Mouse (Mus musculus) CD8-positive naive resting alpha-beta T cell, adult 2 months (primary cell): ENCODE data around the gene Rbfox1.

Experiments used
- DNase-seq, 2 experiments: peaks; one replicate each; pipeline ENCODE4 v3.0.0; 2022; ENCODE audit warnings: low read depth in 2 of 2, low spot score in 2 of 2

Gene Rbfox1

GRCm38 (mm10) chr16:7132434-7132833 is 1247.3 kb downstream of the Rbfox1 start:
- DNase-seq = no peak

GRCm38 (mm10) chr16:7136971-7137370 is 1251.8 kb downstream of the Rbfox1 start:
- DNase-seq = no peak

- no peak for DNase-seq
Measured at GRCm38 (mm10) chr16:7139480-7139879, 1254.3 kb downstream of the Rbfox1 start.

DNA sequence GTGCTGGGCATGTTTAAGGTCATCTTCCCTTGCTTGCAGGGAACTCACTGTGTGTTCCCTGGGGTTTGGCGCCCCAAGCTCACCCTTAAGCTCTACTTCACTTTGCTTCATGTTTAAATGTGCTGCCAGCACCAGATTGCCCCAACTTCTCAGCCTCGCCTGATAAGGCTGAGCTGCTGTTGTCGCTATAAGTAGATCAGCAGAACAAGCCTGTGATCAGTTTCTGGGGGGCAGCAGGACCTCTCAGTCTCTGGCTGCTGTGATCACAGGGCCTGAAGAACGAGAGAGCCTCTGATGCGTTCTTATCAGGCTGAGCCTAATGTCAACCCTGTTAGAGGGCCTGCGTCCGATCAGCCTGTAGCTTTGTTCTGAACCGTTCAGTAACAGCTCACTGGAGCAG is 1255.8 kb downstream of the Rbfox1 start:
- no peak for DNase-seq

DNA sequence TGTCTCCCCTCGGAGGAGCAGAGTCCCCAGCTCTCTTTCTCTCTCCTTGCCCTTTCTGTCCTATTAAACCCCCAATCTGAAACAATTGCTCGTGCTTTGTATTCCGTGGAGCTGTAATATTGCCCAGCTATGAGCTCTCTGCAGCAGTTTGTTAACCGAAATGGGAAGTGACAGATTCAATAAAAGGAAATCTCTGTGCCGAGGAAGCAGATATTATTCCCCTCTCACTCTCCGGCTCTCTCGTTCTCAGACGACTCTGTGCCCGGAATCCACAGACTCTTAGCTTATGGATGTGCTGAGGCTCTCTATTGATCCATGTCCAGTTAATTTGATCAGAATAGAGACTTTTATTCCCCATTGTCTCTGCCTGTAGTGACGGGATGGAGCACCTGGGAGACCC is 1260.3 kb downstream of the Rbfox1 start:
- DNase-seq = no peak

GRCm38 (mm10) chr16:7146454-7146853 is 1261.3 kb downstream of the Rbfox1 start:
- DNase-seq = no peak

DNA sequence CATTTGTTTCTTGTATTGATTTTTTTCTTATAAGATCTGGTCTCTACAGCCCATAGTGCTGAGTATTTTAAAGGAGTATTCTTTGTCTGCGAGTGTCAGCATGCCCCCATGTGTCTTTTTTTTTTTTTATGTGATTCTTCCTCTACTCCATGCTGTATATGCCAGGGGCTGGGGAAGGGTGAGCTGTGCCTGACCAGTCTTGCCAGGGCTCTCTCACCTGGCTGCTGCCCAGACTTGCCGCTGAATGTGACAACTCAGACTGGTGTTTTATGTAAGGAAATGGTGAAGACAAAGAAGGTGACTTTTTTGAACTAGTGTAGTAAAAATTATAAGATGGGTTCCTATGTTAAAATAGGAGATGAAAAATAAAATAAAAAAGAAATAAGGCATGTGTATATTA is 1262.7 kb downstream of the Rbfox1 start:
- DNase-seq = no peak

DNA sequence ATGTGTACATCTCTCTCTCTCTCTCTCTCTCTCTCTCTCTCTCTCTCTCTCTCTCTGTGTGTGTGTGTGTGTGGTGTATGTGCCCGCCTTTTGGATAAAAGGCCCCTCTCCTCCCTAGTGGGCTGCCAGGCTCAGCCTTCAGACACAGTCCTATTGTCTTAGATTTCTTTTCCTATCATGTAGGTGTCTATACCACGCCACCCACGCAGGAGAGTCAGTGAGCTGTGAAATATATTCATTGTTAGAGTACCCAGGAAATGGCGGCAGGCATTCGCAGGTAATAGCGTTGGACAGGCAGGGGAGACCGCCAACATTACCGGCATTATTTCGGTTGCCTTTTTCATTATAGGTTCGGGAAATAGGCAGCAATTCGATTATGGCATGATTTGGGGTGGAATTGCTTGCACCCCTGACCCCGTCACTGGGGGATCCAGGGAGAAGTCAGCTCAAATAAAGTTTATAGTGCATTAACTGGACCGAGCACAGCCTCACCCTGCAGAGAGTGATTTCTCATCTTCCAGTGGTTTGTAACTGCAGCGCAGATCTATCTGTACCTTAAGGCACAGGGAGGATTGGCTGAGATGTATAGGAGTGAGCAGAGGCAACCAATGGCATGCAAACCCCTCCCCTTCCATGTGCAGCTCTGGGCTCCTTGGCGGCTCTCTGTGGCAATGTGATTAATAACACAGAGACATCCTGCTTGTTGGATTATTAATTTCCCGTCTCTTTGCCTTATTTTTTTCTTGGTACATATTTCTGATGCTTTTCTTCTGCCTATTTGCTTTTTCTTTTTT is 1264.1 kb downstream of the Rbfox1 start:
- DNase-seq = no peak

DNA sequence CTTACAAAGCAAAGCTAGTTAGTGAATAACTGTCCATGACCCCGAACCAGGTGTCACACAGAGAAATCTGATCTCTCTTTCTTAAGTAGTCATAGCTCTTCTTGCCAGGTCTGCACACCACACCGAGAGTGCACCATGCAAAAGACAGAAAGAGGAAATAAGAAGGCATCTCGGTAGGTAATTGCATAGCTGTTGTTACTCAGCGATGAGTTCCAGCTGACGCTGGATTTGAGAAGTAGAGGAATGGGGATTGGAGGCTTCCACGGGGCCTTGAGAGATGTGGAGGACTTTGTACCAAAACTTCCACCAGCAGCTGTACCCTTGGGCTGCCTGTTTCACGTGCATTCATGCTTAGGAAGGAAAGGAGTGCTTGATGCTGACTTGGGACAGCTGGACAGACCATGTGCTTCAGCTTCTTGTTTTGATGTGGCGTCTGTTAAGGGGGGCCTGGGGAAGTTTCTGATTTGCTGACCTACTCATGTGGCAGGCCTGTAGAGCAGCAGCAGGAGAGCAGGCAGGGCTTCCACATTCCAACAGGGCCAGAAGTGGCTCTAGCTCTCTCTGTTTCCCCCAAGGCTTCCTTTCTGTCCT is 1265.1 kb downstream of the Rbfox1 start:
- no peak for DNase-seq

DNA sequence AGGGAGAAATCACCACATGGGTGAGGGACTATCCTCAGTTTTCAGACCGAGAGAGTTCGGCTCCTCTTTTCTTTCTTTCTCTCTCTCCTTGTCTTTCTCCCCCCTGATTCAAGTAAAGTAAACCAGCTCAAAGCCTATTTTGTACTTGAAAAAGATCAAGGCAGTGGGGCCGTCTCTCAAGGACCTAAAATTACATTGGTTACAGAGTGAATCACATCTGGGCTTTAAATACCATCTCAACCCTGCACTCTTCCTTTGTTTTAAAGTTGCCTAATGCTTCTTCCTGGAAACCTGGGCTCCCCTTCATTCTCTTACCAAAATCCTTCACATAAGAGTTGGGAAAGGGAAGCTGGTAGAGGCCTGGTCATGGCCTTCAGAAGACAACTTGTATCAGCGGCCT is 1267.2 kb downstream of the Rbfox1 start:
- no peak for DNase-seq

- DNase-seq = no peak
Measured at GRCm38 (mm10) chr16:7154671-7155070, 1269.5 kb downstream of the Rbfox1 start.

DNA sequence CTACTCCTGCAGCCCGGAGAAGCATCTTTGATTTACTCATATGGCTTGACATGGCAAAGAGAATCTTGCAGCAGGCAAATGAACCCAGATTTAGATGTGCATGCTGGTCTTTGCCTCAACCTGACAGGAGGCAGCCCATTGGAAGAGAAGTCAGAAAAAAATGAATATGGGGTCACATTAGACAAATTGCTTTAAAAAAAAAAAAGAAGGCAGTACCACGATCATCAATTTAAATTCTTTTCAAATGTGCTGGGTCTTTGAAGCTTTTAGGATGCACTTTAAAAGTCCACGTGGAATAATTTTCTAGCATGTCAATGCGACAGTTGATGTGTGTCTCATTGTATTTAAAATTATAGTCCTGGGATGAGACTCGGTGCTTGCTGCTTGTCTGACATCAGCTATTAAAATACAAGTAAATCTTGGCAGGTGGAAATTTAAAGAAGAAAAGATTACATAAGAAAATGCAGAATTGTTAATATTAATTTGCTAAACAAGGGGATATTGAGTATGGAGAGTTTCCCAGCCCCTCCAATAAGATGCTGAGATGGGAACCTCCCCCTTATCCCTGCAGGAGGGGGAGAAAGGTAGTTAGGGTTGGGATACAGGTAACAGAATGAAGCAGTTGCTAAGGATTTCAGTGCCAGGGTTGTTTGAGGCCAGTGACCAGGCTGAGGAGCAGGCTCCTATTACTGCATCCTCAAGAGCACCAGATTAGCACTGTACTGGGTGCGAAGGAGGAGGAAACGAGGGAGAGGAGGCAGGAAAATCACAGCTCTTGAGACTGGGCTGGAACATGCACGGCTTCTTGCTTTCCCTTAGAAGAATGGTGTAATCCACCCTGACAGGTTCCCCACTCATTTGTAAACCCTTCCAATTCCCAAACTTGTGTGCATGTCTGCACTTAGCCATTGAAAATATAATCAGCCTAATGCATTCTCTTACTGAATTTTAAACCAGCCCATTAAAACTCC is 1274.0 kb downstream of the Rbfox1 start:
- no peak for DNase-seq

GRCm38 (mm10) chr16:7159827-7160217 is 1274.7 kb downstream of the Rbfox1 start:
- DNase-seq = no peak

- DNase-seq = no peak
Measured at GRCm38 (mm10) chr16:7162168-7162567, 1277.0 kb downstream of the Rbfox1 start.

GRCm38 (mm10) chr16:7163688-7164087 is 1278.5 kb downstream of the Rbfox1 start:
- no peak for DNase-seq

DNA sequence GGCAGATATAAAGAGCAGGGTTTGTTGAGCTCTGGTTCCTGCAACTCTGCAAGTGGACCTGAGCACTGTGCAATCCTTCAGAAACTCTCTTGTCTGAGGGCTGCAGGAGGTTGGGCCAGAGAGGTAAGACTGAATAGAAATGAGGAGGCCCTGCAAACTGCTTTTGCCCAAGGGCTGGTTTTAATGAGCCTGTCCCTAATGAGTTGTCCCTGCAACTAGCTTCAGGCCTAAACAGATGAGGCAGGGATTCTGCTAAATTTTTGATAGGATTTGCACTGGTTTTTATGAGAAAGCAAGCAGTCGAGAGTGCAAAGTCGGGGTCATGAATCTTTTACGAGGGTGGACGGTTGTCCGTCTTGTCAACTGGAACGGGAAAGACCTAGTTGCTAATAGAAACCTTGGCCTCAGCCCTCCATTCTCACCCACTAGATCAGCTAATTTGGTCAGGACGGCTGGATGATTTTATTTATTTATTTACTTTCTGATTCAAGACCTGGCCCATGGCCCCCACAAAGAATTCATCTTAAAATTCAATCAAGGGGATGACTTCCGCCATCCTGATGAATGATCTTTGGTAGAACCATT is 1279.1 kb downstream of the Rbfox1 start:
- no peak for DNase-seq

DNA sequence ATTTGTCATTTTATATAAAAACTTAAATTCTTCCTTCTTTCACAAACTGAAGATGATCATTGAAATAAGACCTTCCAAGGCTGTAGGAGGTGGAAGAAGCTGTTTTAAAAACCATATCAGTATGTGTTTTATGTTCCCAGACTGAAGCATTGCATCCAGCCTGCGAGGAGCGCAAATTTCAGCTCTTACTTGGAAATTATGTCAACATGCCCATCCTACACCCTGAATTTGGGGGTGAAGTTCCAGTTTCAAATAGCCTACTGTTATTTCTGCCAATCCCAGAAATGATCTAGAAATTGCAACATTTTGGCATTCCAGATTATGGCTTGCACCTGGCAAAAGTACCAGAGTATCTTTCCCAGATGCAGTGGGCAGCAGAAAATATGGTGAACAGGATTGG is 1290.8 kb downstream of the Rbfox1 start:
- DNase-seq = no peak

DNA sequence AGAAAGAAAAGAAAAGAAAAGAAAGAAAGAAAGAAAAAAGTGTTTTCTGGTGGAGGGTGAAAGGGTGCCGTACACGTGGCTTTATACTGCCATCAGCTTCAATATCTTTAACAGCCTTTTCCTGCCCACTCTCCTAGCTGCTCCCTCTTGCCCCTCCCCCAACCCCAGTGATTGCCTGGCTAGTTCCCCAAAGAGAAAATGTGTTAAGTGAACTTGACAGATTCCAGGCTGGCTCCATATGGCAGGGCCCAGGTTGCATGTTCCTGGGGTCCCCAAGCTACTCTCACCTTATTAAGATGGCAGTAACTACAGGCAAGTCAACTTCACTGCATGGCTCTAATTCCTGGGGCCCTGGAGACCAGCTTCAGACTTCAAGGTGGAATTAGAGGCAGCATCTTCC is 1302.6 kb downstream of the Rbfox1 start:
- no peak for DNase-seq

DNA sequence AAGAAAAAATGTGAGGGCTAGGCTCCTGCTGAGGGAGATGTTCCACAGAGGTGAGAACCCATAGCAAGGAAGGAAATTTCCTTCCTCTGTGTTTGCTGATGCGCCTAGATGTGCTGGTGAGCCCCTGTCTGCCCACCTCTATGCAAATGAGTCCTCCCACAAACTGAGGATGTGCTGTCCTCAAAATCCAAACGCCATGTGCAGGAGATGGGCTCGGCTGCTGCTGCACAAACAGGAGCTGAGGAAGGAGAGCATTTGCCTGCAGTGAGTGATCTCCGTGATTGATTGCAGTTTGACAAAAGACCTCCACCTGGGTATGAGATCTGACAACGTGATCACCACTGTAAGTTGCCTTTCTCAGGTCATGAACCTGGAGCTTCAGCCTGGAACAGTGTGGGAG is 1308.4 kb downstream of the Rbfox1 start:
- DNase-seq = no peak

- DNase-seq = no peak
Measured at GRCm38 (mm10) chr16:7197953-7198352, 1312.8 kb downstream of the Rbfox1 start.

GRCm38 (mm10) chr16:7200239-7200638 is 1315.1 kb downstream of the Rbfox1 start:
- DNase-seq = no peak
